12 mouse cellular contexts compared by ENCODE assay signal in genomic region chr3:27652451-27653011, GRCm38 (mm10). TPM values are rescaled to one million over a fixed set of nuclear protein-coding genes. Genes with fewer than 3 reads are reported as not detected.
DNase-seq lines count a peak whose midpoint lies in the region; ATAC-seq and TF ChIP-seq lines count a peak whose summit lies in the region.
"Had no signal": no experiment of that assay in that cellular context is flagged by ENCODE, and none has a peak within 500 bp of the region (broad histone marks: within the 10 kb centered on the region; RNA-seq: fewer than 3 reads in every experiment).

No protein-coding gene starts in this region.

- TF ChIP-seq EP300 in liver, embryonic 14.5 days (IDR thresholded peaks at IDR 0.05; ENCODE audit: low read depth) = peak; percentile 42

- H3K4me2 ChIP-seq in heart, embryonic 16.5 days (ENCODE audit: low read depth, low read length) = no peak overlapping the region
- no peak overlapping the region for H3K4me2 ChIP-seq in liver, embryonic 14.5 days (ENCODE audit: low read depth)
- H3K4me2 ChIP-seq: midbrain, embryonic 11.5 days; neural tube, embryonic 13.5 days had no signal

- H3K4me1 ChIP-seq in heart, embryonic 16.5 days (ENCODE audit: control insufficient read depth, insufficient read depth, low read length) = peaks cover 80% of the 10 kb centered on the region
- peaks cover 7 to 42% of the 10 kb centered on the region in 2 experiments; a peak in 3 of 4 replicates for H3K4me1 ChIP-seq in liver, embryonic 14.5 days (replicated peaks; ENCODE audit: control insufficient read depth in 2 of 2, insufficient read depth in 2 of 2, low read length in 1 of 2)

- H3K27ac ChIP-seq in heart, embryonic 16.5 days (ENCODE audit: low read length) = peak overlapping the region; percentile 61
- H3K27ac ChIP-seq in liver, embryonic 14.5 days = no peak overlapping the region
- H3K27ac ChIP-seq: neural tube, embryonic 13.5 days had no signal

- no peak for DNase-seq in heart, postnatal 25 days (ENCODE audit: low spot score)
- DNase-seq in 3T3-L1 (ENCODE audit: low read depth, low spot score) (peak; percentile 86), adipocyte (ENCODE audit: low spot score) (no peak)
- DNase-seq in Muller cell, postnatal 12 days (ENCODE audit: inconsistent ontology term) = peak; percentile 84
- no peak for DNase-seq in liver, embryonic 14.5 days (ENCODE audit: low read depth in 3 of 3, low spot score in 3 of 3)
- no peak for DNase-seq in frontal cortex, postnatal 10 days (ENCODE audit: low spot score in 2 of 2)
- DNase-seq: kidney, adult 18-20 months; right cerebral cortex, postnatal 25 days had no signal

- no peaks in the 10 kb centered on the region for H3K36me3 ChIP-seq in heart, embryonic 16.5 days (ENCODE audit: control insufficient read depth, insufficient read depth)
- no peaks in the 10 kb centered on the region for H3K36me3 ChIP-seq in liver, embryonic 14.5 days (replicated peaks; ENCODE audit: control insufficient read depth, insufficient read depth, low read depth)
- H3K36me3 ChIP-seq: forebrain, embryonic 10.5 days; neural tube, embryonic 13.5 days had no signal

- WGBS in heart, embryonic 16.5 days = 37% methylated on average over 9 of the region's 9 CpGs
- 23% methylated on average over 9 of the region's 9 CpGs for WGBS in liver, embryonic 14.5 days (ENCODE audit: insufficient replicate concordance)

- ATAC-seq in heart, embryonic 16.5 days (replicated peaks; ENCODE audit: extremely low read depth, insufficient read depth, low FRiP score) = no peak
- ATAC-seq in liver, embryonic 14.5 days (ENCODE audit: insufficient read depth) = no peak

- no peak for TF ChIP-seq CTCF in liver, embryonic 14.5 days (IDR thresholded peaks at IDR 0.05; ENCODE audit: low read depth)

- H3K9ac ChIP-seq in heart, embryonic 16.5 days (ENCODE audit: low read length) = peak overlapping the region; percentile 14; the same call in 1 of the 2 replicates
- H3K9ac ChIP-seq in liver, embryonic 14.5 days (replicated peaks) = no peak overlapping the region
- H3K9ac ChIP-seq: neural tube, embryonic 13.5 days had no signal

- intact Hi-C loops in heart, postnatal 25 days (cut with DNase I) = no loop called here

- no peak overlapping the region for H3K4me3 ChIP-seq in heart, embryonic 16.5 days (ENCODE audit: low read length)
- no peak overlapping the region for H3K4me3 ChIP-seq in liver, embryonic 14.5 days (ENCODE audit: insufficient read depth in 1 of 2, low read depth in 2 of 2, low read length in 2 of 2)
- H3K4me3 ChIP-seq: forebrain, embryonic 10.5 days; neural tube, embryonic 13.5 days had no signal

- no peaks in the 10 kb centered on the region for H3K27me3 ChIP-seq in heart, embryonic 16.5 days (ENCODE audit: control insufficient read depth, insufficient read depth, low read length)
- no peaks in the 10 kb centered on the region for H3K27me3 ChIP-seq in liver, embryonic 14.5 days (ENCODE audit: control insufficient read depth, insufficient read depth, low read length)
- H3K27me3 ChIP-seq: neural tube, embryonic 13.5 days had no signal

- H3K9me3 ChIP-seq in heart, embryonic 16.5 days (replicated peaks; ENCODE audit: control insufficient read depth, low read length) = no peaks in the 10 kb centered on the region
- no peaks in the 10 kb centered on the region for H3K9me3 ChIP-seq in liver, embryonic 14.5 days (ENCODE audit: control insufficient read depth, low read length)
- H3K9me3 ChIP-seq: forebrain, embryonic 10.5 days; neural tube, embryonic 13.5 days had no signal

RNA-seq across cellular contexts. Expression of gene Fndc3b, which starts 58.6 kb away (rescaled TPM):
- 21.7 and 24.4 TPM in 2 replicates for polyA plus RNA-seq in heart, embryonic 16.5 days (2015; fragmentation: Nextera tagmentation; extraction: Ambion mirVana)
- total RNA-seq in heart, postnatal 25 days (2021) = 10 to 100 TPM; 58.5 to 69.4 TPM
- 3.3 and 4.2 TPM in 2 replicates for polyA plus RNA-seq in liver, embryonic 14.5 days (2012; rRNA removed)
- polyA plus RNA-seq in liver, embryonic 14.5 days (2014; fragmentation: Nextera tagmentation; extraction: Ambion mirVana) = 5.5 and 5.6 TPM in 2 replicates

Comparison
In these comparisons a context has a peak if more than half of its experiments do, and no peak if none do; other contexts are left out.
1. DNase-seq: peak in 3T3-L1 (single experiment) and Muller cell, postnatal 12 days (single experiment); none in heart, postnatal 25 days (single experiment), liver, embryonic 14.5 days (0 of 3), frontal cortex, postnatal 10 days (0 of 2) and adipocyte (single experiment).